Mouse (Mus musculus) small intestine, adult 2 months (tissue): ENCODE data around the gene Pdcd6ip.

ENCODE experiments used
- CTCF ChIP-seq: fragments of 200-500 bp; IDR thresholded peaks from 2 replicates; pipeline ENCODE4 v1.5.1; 2012; ENCODE audit warnings: low read depth, mild to moderate bottlenecking, control low read depth, inconsistent platforms, low read length, moderate library complexity, mixed read lengths; ENCODE audit not compliant: insufficient replicate concordance, insufficient read length; ENCODE audit errors: extremely low read depth
- POLR2A ChIP-seq: fragments of 200-500 bp; IDR thresholded peaks from 2 replicates; pipeline ENCODE4 v1.6.1; 2012; ENCODE audit warnings: low read depth, mild to moderate bottlenecking, control low read depth, inconsistent platforms, low read length, moderate library complexity

- TF ChIP-seq CTCF, result peak; percentile 18; the same call in 1 of the 2 replicates
- no peak for TF ChIP-seq POLR2A
Measured at GRCm38 (mm10) chr9:113629632-113630031, 78.4 kb downstream of the Pdcd6ip start.
